Mouse (Mus musculus): Measurements from ENCODE around the gene Btbd35f3. TPM values are rescaled to one million over a fixed set of nuclear protein-coding genes. Genes with fewer than 3 reads are reported as not detected.
"Not testable (repeated sequence)": the region's sequence is repeated elsewhere in the genome, so short reads cannot be mapped to it uniquely, and the experiment has no call there.

Btbd35f3 gene
- not detected for polyA plus RNA-seq (2012; fragmentation: generic; extraction: Trizol)

DNA sequence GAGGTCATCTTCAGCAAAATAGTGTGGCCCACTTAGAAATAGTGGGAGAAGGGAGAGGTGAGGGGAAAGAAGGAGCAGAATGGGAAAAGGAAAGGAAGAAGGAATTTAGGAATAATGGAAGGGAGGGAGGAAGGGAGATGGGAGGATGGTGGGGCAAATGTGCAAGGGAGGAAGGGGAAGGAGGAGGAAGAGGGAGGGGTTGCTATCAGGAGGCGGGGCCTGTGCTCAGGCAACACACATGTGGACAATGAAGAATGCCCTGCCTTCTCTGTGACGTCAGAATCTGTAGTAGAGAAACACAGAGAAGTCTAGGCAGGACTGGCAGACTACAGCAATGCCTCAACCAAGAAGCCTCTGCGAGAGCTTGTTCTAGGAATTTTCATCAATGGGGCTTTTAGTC is at the start of gene Btbd35f3:
TSS of gene Btbd35f3 (plus strand) at position 301 of the 400 bp plus-strand sequence.
- H3K36me3 ChIP-seq (ENCODE audit: control insufficient read depth, insufficient read depth); H3K4me3 ChIP-seq; H3K4me2 ChIP-seq (ENCODE audit: low read depth); H3ac ChIP-seq (ENCODE audit: control insufficient read depth, insufficient read length); H3K79me2 ChIP-seq (ENCODE audit: control insufficient read depth, insufficient read depth); H3K27me3 ChIP-seq (ENCODE audit: control insufficient read depth, insufficient read depth, insufficient read length): not testable (repeated sequence)

Other genes with a start within 250 kb of the Btbd35f3 start
- not detected for gene Btbd35f16, start 80.7 kb upstream of the Btbd35f3 start, polyA plus RNA-seq (2012; fragmentation: generic; extraction: Trizol)
- not detected for gene Btbd35f28, start 158.9 kb downstream of the Btbd35f3 start, polyA plus RNA-seq (2012; fragmentation: generic; extraction: Trizol)

Measured in myocyte (in vitro differentiated cells).